Mouse (Mus musculus) kidney, postnatal 4 days (tissue): ENCODE results near the gene Gm8453.
"Not testable (repeated sequence)": the region's sequence is repeated elsewhere in the genome, so short reads cannot be mapped to it uniquely, and the experiment has no call there.

ENCODE experiments used
- DNase-seq, 2 experiments: peaks; one replicate each; pipeline ENCODE4 v3.0.0; 2021; ENCODE audit warnings: mixed read lengths in 2 of 2

The Gm8453 gene

GRCm38 (mm10) chr7:22229384-22229783, at the start of gene Gm8453:
Gm8453 (minus strand) TSS chr7:22229484.
- not testable (repeated sequence) for DNase-seq

- not testable (repeated sequence) for DNase-seq
Measured at GRCm38 (mm10) chr7:22201164-22201563, 28.1 kb downstream of the Gm8453 start, which contains the start of gene Gm8653. Gm8653 (minus strand) TSS chr7:22201264.

- not testable (repeated sequence) for DNase-seq
Measured at GRCm38 (mm10) chr7:22189077-22189476, 40.2 kb downstream of the Gm8453 start, which contains the start of gene Vmn1r143. Vmn1r143 (plus strand) TSS chr7:22189377.
